Mouse (Mus musculus) adrenal gland (tissue): ENCODE measurements around the gene Dennd6a.
"Not testable (repeated sequence)": the region's sequence is repeated elsewhere in the genome, so short reads cannot be mapped to it uniquely, and the experiment has no call there.

Source experiments
- intact Hi-C: fragments of 180-260 bp; cut with DNase I; formaldehyde crosslinking; loops from one replicate; pipeline ENCODE4 v1.15.1; 2025
- long read RNA-seq, 2 experiments: library from polyadenylated mRNA; unstranded; transcript quantifications; one replicate each; pipeline ENCODE4 v2.0.0; 2020; ENCODE audit warnings: borderline replicate concordance in 1 of 2; ENCODE audit not compliant: insufficient replicate concordance in 1 of 2

Dennd6a gene
- long read RNA-seq, experiment 1, full-length matches to known transcripts: 7 of 12 reads
- long read RNA-seq, experiment 1, partial matches to known transcripts: 3 of 12 reads
- long read RNA-seq, experiment 1, other reads (novel, unspliced or antisense): 2 of 12 reads
- long read RNA-seq, experiment 2, full-length matches to known transcripts: 5 of 9 reads
- long read RNA-seq, experiment 2, partial matches to known transcripts: 1 of 9 reads
- long read RNA-seq, experiment 2, other reads (novel, unspliced or antisense): 3 of 9 reads

DNA sequence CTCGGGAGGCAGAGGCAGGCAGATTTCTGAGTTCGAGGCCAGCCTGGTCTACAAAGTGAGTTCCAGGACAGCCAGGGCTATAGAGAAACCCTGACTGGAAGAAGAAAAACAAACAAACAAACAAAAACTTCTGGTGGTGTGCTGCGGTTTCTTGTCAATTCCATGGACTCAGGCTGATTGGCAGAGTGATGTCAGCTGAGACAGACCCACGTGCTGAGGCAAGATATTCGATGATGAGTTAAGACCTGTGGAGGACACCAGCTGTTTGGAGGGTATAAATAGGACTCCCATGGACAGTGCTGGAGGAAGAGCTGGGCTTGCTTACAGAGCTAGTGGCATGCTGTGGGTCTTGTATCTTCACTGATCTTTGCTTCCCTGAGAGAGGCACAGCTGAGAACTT lies at the start of gene Dennd6a:
Gene Dennd6a, plus strand, starts transcription at position 301 of the 400 bp plus-strand sequence.
- intact Hi-C loops: not testable (repeated sequence)

DNA sequence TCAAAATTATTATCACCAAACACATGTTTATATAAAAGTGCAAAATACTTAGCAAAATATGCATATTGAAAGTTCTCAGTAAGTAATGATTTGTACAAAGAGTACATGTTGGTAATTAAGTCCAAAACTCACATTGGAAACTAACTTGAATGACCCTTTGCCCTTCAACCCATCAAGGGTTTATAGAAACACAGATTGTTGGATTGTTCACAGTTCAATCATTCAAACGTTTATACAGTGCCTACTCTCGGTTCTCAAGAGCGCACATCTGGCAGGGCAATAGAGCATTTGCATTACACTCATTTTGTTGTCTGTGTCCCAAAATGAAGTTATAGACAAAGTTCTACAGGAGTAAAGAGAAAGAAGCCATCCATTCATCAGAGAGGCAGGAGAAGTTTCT lies 47.7 kb upstream of the Dennd6a start:
- intact Hi-C loops: no loop called here

DNA sequence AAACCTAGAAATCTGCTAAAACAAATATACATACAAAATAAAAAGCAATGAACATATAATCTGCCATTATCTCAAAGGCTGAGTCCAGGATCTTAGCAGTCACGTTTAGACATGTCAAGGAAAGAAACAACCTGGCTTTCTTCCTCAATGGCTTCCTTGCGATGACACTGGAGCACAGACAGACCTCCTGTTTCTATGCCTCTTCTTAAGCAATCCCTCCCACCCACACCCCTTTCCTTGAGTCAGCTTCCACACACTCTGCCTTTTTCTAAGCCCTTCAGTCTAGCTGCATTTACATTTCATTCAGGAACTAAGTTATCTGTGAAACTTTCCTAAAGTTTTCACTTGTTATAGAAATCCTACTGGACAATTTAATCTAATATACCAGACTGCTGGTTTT lies 45.4 kb upstream of the Dennd6a start:
- intact Hi-C loops: no loop called here

DNA sequence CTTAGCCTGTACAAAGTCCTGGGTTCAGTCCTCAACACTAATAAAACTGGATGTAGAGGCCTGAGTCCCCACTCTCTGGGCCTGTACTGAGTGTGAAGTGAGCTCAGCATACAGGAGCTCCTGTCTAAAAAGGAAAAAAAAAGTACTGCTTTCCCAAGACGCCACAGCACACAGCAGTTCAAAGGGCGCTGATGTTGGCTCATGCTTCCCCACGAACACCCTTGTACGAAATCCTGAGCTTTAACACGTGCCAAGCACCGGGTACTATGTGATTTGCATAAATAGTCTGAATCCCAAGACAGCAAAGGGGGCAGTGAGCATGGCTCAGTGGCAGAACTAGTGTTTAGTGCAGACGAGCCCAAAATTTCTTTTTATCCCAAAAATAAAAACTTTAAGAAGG lies 43.3 kb upstream of the Dennd6a start:
- intact Hi-C loops: loop anchor here (5.0 kb wide), 2 partner anchors 38 to 47 kb away; no protein-coding TSS in a partner anchor

DNA sequence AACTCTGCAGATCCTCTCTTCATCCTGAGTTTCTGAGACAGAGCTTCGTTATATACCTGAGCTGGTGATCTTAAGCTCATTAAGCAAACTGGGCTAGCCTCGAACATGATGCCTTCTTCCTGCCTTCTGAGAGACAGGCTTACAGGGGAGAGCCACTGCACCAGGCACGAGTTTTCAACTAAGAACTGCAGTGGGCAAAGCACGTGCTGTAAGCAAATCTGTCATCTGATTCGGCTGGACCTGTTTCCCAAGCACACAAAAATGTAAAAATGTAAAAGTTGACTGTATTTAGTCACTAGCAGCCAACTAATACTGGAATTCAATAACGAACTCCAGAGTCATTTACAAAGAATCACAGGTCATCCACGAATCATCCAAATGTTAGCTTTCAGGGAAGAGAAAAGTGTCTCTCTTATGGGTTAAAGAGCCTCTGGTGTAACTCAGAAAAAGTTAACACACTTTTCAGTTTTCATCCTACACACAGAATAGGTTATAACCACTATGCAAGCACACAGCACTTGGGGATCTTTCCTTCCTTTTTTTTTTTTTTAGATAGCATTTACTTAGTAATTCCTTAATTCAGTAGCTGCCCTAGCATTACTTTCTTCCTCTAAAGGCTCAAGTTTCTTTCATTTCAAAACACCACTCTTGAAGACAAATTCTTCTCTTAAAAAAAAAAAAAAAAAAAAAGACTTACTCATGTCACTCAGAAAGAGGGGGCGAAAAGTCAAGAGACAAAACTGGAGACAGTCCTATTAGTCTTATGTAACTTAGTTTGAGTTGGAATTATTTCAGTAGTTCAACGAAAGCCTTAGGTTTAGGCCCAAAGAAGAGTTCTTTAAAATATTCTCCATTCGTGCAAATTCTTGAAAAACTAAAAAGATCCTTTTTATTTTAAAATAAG lies 42.0 kb upstream of the Dennd6a start:
- intact Hi-C loops: loop anchor here (5.0 kb wide), 2 partner anchors 39 to 46 kb away; no protein-coding TSS in a partner anchor

DNA sequence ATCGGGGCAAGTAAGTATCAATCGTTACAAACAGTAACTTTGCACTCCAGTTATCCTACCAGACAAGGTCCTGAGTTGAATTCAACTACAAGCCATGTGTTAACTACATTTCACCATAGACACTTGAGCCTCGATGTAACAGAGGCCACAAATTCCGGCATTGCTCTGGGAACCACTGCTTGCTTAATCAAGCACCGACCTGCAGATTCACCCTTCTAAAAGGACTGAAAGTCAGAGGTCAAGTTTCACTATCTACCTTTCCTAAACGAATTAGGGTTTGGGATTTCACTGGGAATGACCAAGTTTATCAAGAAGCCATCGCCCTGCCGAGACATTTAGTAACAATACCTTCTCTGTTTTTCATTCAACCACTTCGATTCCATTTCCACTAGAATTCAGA lies 40.9 kb upstream of the Dennd6a start:
- intact Hi-C loops: loop anchor here (5.0 kb wide), 2 partner anchors 40 to 45 kb away; no protein-coding TSS in a partner anchor

DNA sequence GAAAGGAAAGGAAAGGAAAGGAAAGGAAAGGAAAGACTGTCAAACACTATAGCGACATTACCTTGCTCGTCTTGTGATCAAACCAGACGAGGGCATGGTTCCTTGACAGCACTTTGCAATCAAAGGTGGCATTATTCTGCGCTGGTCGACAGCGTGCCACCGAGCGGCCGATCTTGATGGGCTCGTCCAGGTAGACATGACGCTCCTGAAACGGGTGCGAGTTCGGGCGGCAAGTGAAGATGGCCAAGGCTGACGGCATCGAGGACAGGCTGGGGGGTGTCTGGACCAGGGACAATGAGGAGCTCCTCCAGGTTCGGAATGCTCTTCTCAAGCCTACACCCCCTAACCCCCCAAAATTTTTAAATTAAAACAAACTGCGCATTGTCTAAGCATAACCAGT lies 40.4 kb upstream of the Dennd6a start:
- intact Hi-C loops: loop anchor here (5.0 kb wide), 2 partner anchors 41 to 44 kb away; no protein-coding TSS in a partner anchor

DNA sequence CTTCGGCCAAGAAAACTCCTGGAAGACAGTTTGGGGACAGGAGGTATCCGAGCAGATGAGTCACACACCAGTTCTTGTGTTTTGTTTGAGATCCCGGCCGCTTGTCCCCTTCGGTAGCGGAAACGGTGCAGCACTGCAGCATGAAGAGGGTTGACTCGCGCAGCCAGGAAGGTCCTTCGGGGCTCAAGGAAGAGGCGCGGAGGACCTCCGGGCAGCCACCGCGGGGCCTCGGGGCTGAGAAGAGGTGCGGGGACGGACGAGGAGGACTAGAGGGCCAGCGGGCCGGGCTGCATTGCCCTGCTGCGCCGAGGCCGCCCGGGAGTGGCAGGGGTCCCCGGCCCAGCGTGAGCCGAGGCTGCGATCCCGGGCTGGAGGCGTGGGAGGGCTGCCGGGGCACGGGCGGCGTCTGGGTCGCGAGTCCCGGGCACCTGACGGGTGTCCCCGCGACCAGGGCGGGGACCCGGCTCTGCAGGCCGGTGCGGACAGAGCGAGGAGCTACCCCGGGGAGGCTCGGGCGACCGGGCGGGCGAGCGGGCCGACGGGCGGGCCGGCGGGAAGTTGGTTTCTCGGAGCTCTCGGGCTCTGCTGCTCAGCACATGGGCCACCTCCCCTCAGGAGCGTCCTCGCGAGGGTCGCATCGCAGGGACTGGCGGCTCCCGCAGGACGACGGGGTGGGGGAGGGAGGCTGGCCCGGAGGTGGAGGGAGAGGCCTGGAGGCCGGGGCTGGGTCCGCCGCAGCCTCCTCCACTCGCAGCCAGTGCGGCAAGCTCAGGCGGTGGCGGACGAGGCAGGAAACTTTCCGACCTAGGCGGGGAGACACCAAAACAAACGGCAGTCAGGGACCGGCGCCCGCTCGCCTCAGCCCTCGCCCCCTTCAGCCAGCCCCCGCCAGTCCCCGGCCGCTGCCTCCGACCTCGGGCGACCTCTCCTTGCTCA lies 39.6 kb upstream of the Dennd6a start:
- intact Hi-C loops: loop anchor here (5.0 kb wide), 2 partner anchors 42 to 43 kb away; no protein-coding TSS in a partner anchor

DNA sequence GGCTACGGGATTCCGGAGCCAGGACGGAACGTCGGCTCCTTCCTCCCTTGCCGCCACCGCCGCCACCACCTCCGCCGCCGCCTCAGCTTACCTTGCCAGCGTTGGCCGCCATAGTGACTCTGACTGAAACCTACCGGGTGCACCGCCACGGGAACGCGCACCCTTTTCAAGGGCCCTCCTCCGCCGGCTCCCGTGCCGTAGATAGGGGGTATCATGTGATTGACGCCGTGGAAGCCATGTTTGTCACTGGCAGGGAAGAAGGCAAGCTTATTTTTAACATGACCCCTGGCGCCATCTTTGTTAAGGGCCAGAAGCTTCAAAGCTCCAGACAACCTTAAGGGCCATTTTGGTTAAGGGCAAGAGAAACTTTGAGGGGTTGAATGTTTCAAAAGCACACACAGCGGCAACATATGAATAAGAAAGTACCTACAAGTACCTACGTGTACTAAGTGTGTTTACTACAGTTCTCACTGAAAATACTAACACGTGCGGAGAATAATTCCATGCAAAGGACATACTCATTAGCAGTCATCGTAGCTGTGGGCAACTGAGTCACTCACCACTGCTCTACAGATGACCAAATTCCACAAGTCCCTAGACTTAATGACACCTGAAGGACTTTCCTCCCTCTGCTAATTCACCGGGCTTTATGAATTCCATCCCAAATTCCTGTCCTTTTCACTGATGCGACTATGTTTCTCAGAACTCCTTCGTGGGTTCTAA lies 38.7 kb upstream of the Dennd6a start, which contains the start of gene Slmap:
Gene Slmap, minus strand, starts transcription at position 175 of the 723 bp plus-strand sequence.
- intact Hi-C loops: loop anchor here (5.0 kb wide), 2 partner anchors 42 to 43 kb away; no protein-coding TSS in a partner anchor

DNA sequence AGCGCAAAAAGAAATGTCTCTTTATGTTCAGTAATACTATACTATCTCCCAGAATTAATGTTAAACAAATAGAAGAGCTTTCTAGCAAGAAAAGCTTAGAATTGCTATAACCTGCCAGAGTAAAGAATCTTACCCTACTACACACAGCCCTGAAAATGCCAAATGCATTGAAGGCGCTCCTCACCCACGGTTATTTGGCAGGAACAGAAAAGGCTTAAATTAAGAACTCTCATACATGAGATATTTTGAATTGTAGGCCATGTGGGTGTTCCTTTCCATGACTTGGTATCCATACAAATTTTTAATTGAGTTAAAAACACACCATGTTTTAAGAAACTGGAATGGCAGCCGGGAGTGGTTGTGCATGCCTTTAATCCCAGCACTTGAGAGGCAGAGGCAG lies 34.4 kb upstream of the Dennd6a start:
- intact Hi-C loops: no loop called here

DNA sequence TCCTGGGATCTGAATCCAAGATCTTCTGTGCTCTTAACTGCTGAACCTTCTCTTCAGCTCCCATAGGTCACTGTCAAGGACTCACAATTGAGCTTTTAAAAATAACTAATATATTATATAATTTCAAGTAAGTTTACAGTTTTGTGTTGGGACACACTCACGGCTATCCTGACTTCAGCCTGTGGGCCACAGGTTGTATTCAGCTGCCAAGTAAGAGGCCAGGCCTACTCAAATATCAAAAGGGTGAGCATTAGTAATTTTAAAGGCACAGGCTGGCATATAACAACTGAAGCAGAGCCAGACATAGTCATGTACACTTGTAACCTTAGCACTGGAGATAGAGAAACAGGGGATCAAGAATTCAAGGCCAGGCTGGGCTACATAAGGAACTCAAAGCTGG lies 33.1 kb upstream of the Dennd6a start:
- intact Hi-C loops: no loop called here

DNA sequence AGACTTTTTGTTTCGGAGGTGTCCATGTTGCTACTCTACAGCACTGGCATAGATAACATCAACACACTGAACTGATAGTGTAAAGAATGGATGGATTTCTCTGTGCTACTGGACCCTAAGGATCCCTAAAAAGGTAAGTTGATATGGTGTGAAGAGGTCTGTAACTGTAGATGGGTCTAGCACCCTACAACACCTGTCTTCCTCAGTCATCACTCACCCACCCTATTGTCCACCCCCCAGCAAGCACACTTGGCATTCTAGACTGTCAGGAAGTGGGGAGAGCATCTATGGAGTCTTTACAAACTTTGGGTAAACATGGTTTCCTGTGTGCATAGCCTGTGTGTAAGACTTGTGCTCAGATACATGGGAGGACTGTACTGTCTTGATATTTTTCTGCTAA lies 31.5 kb upstream of the Dennd6a start:
- intact Hi-C loops: no loop called here

DNA sequence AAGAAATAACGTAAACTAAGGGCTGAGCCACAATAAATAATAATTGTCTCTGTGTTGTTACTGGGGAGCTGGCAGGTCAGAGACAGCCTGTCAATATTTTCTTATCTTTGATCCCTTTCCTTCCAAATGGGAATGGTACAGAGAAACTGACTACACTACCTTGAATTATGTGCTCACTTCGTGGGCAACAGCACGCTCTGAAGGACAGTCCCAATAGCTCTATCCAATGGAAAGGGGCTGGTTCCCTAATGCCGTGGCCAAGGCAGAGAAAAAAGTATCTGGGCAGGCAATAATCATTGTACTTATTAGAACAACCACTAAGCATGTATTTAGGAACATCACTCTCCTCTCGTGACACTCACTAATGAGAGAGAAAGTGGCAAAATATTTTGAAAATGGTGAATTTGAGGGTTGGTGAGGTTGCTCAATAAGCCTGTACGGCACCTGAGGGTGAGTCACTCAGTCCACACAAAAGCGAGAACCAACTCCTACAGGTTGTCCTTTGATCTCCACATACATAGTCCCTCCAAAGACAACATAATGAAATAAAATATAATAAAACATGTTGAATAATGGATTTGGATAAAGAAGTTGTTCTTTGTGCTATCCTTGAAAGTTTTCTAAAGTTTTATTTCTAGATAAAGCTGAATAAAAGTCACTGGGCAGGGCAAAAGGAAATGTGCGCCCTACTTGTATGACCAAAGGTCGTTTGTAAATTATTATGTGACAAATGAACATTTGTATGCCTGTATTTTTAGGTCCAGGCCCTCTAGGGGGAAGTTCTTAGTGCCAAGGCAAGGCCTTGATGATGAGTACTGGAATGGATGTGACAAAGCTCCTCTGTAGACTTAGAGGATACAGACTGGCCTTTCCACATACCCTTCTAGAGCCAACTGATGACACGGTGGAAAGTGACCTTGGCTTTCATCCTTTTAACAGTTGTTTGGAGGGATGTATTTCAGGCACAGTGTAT lies 25.9 kb upstream of the Dennd6a start:
- intact Hi-C loops: no loop called here

DNA sequence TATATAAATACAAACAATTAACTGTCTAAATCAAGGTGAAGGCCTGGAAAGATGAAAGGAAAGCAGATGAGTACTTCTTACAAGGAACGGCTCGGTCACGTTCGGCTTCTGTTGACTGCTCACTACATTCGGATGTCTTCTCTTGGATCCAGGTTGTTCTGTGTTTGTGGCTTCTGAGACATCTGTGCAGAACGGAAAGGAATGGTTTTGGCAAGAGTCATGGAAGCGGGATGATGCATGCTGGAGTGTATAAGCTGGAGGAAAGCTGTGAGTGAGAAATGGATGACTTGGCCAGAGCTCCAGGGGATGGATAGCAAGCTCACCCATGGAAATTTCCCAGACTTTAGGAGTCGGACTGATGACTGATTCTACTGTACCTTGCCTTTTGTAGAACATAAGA lies 22.9 kb upstream of the Dennd6a start:
- intact Hi-C loops: no loop called here

DNA sequence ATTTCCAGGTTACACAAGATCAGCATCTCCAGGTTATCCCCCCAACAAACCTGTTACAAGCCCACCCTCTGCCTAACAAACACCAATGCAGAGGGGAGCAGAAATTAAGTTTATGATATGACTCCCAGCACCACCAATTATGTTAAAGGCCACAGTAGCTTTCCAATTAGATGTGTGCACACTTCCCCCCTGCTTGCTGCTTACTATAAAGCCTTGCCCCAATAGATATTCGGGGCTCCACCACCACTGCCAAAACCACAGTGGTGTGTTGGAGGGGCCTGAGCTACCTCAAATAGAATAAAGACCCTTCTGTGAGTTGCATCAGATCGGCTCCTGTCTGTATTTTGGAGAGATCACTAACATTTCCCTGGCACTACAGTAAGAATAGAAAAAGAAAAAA lies 21.2 kb upstream of the Dennd6a start:
- intact Hi-C loops: no loop called here

DNA sequence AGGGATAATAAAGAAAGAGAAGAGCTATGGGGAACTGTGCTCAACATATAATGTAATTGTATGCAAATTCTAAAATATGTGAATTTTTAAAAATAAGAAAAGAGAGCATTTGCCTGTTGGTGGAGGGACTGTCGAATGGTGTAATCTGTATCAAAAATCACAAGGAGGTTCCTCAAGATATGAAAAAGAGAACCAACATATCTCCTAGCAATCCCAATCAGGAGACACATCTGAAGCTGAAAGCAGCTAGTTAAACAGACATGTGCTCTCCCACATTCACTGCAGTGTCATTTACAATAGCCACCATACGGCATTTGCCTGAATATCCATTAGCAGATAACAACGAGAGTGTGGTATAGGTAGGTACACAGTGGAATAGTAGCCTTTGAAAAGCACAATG lies 20.8 kb upstream of the Dennd6a start:
- intact Hi-C loops: no loop called here

DNA sequence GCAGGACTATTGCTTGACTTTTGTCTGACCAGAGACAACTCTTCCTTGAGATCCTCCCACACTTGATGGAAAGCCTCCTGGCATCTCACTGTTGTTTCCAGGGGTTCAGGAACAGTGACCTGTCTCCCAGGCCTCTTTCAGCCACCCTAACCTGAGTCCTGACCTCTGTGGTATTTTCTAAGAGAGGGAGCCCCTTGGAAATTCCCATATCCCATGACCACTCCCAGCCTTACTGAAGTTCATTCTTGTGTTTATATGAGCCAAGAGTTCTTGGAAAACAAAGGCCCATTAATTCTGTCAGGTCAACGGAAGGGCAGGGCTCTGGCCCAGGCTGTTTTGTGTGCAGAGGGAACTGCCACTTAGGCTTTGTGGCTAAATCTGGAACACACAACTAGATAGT lies 16.1 kb upstream of the Dennd6a start:
- intact Hi-C loops: no loop called here

DNA sequence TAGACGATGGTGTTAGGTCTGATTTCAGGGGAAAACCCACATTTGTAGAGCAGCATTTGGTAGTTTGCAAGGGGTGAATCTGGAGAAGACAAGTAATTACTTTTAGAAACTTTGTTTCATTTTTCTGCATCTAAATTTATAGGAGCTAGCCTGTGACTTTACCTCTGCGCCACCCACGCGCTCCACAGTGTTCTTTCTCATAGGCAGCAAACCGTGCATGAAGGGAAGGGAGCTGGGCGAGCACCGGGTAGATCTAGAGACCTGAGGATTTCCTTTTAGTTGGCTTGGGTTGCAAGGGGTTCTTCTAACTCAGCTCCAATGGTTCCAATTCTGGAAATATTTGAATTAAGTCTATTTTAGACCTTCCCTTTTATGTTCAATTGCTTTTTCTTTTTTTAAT lies 15.1 kb upstream of the Dennd6a start:
- intact Hi-C loops: no loop called here

DNA sequence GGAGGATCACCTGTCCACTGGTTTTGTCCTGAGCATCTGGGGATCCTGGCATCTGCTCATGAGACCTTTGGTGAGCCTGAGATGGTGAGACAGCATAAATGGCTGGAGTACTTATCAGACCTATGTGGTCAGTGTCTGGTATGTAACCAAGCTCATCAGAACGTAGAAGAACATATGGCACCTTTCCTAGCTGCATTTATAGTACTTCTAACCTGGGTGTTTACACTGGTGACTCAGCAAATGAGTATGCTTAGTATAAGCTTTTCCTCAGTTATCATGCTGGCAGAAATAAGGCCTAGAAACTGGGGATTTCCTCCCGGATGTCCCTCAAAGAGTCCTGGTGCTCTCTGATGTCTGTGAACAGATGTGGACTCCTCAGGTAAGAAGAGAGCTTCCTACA lies 11.4 kb upstream of the Dennd6a start:
- intact Hi-C loops: no loop called here
